Mouse (Mus musculus): ENCODE results near the gene Hdac10.

- TF ChIP-seq GATA1 (IDR thresholded peaks at IDR 0.05; ENCODE audit: borderline replicate concordance, low read length) (no peak), FLI1 (IDR thresholded peaks at IDR 0.05; ENCODE audit: low read length) (no peak)
Observed at GRCm38 (mm10) chr15:89102646-89103045, 25.9 kb downstream of the Hdac10 start.
